Mouse (Mus musculus) adrenal gland, postnatal 14 days (tissue): ENCODE results near the gene Zbtb32. TPM values are rescaled to one million over a fixed set of nuclear protein-coding genes. Genes with fewer than 3 reads are reported as not detected.

Experiments
- DNase-seq: peaks from one replicate; pipeline ENCODE4 v3.0.0; 2021; ENCODE audit warnings: mixed read lengths
- total RNA-seq: library from RNA; stranded (reverse); gene quantifications from 2 replicates; pipeline ENCODE4 v1.2.3, GENCODE M21; 2021

The Zbtb32 gene
- total RNA-seq, 1 experiment from 2014 or later, result 0.85 TPM

DNA sequence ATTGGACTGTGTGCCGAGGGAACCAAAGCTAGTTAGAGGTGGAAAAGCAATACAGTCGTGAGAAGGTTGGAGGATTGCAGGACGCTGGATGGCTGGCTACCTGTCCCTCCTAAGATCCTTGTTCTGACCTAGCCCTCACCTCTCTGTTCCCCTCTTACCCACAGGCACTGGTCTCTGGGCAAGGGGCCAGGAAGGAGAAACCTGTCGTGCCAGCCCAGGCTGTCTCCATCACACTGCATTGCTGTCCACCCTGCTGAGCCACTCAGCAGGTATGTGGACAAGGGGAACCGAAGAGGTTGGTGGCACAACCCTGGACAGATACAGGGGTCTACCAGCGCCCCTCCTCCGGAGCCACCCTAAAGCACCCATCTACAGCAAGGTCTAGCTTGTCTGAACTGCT lies 1.9 kb upstream of the Zbtb32 start:
- DNase-seq, result no peak

DNA sequence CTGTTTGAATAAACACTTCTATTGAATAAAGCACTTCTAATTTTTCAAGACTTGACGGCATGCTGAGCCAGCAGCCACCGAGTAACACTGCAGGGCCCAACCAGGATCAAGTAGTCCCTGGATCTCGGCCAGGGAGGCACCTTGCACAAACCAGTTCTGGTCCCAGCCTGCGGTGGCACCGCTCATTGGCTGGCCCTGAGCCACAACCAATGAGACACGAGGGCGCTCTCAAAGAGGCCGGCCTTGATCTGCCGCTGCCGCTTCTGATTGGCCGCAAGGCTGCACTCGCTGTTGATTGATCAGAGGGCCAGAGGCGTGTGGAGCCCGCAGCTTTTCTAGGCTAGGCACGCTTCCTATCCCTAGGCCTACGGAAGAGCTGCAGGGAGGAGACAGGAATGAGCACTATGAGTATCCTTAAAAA lies 1.2 kb upstream of the Zbtb32 start:
- peak; percentile 96 for DNase-seq

DNA sequence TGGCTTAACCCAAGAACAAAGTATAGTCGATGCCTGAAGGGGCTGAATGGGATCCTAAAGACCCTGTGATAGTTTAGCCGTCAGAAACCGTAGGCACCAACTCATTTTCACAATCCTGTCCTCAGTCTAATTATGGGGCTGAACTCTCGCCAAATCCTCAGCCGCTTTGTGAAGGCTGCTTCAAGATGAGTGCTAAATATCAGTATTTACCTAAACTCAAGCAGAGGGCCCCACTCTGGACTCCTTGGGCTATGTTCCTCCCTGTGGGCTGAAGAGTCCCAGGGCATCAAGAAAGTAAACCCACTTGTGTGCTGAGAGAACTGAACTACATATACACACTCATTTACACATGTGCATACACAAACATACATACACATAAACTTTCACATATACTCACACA lies 1.9 kb downstream of the Zbtb32 start:
- no peak for DNase-seq

DNA sequence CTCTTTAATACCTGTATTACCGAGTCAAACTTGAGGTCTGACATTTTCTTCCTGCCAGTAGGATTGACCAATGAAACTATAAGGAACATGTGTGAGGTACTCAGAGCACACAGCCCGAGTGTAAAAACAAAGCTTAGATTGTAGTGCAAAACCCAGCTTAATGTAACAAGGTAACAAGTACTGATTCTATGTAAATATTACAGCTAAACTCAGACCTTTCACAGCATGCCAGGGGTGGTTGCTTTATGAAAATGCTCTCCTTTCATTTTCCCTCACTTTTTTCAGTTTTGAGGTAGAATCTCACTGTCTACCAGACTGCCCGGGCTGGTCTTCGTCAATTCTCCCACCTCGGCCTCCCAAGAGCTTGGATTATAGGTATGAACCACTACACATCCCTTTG lies 2.6 kb downstream of the Zbtb32 start:
- no peak for DNase-seq

DNA sequence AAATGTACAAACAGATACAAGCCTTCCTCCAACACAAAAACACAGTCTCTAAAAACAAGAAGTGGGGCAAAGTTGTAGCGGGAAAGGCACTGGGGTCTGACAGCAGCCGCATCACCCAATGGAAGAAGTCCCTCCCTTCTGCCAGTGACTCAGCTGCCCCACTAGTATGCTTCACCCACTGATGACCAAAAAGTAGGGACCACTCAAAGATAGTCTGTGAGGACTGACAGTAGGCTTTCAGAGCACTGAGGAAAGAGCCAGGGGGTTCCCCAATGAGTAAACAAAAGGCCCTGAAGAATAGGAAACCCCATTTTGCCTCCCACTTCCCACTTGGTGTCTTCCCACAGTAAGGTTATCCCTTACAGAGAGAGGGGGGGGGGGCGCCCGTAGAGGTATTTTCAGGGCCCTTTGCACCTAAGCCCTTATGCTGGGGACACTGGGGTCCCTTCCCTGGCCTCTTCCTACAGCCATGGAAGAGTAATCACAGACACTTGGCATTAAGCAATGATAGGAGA lies 4.1 kb downstream of the Zbtb32 start:
- DNase-seq, result no peak

DNA sequence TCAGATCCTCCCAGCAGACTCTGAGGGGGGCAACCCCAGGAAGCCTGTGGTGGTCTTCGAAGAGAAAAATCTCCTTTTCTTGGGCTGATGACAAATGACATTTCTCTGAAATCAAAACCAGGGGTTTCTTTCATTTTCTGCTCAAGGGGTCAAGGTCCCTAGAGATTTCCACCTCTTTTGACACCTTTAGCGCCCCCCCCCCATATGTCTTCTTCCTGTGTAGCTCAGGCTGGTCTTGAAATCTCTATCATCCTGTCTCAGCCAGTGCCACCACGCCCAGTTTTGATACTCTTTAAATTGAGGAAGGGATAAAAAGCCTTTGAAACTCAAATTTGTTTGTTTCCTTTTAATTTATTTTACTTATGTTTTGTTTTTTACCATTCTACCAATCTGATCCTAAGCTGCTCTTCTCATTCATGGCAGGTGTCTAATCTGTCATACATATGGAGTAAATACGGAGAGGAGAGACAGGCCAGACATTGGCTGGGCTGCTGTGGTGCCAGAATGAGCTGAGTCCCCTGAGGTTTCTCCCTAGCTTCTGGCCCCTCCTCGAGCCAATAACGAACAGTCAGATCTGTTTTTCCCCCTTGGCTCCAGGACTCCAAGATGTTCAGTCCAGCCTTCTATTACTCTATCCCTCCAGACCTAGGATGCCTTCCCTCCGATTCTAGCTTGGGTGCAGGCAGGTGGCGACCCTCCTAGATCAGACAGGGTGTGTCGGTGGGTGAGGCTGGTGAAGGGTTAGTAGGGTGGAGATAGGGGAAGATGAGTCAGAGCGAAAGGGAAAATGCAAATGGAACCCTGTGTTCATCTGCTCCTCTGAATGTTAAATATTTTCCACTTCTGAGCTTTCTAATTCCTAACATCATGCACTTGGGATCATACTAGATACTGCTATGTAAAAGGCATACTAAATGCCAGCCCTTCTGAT lies 4.9 kb downstream of the Zbtb32 start:
- DNase-seq, result no peak

DNA sequence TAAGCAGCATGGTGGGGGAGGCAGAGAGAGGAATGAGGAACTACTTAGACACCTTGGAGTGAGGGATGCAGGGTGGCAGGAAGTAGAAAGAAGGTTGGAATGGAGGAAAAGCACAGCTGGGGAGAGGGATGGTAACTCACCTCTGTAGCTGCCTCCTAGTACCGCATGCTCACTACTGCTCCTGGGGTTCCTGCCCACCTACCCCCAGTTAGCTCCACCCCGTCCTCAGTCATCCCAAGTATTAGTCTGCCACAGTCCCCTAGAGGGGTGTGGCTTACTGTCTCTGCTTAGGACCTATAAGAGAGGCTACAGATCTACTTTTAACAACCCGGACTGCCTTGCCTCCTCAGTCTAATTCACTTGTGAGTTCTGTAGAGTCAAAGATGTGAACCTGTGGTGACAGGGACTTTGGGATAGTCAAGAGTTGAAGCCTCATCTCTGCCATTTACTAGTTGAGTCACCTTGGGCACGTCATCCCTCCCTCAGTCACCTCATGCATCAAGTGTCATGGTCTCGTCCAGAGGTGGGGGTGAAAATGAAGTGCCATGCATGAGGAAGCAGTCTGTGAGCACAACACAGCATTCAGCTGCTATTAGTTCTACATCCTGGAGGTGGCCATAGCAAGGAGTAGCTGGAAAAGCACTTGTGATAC lies 5.8 kb downstream of the Zbtb32 start:
- DNase-seq, result no peak

DNA sequence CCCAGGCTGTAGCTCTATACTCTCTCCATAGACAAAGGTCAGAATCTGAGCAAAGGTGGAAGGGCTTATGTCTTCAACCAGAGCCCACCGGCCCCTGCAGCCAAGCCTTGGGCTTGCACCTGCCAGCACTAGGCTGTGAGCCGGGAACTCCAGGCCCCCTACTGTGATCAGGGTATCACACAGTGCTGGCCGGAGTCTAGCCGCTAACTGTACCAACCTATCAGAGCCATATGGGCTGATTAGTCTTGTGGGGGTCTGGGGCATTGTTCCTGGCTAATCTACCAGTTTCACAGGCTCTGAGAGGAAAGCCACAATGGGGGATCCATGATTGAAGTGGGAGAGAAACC lies 7.1 kb downstream of the Zbtb32 start:
- DNase-seq, result no peak

DNA sequence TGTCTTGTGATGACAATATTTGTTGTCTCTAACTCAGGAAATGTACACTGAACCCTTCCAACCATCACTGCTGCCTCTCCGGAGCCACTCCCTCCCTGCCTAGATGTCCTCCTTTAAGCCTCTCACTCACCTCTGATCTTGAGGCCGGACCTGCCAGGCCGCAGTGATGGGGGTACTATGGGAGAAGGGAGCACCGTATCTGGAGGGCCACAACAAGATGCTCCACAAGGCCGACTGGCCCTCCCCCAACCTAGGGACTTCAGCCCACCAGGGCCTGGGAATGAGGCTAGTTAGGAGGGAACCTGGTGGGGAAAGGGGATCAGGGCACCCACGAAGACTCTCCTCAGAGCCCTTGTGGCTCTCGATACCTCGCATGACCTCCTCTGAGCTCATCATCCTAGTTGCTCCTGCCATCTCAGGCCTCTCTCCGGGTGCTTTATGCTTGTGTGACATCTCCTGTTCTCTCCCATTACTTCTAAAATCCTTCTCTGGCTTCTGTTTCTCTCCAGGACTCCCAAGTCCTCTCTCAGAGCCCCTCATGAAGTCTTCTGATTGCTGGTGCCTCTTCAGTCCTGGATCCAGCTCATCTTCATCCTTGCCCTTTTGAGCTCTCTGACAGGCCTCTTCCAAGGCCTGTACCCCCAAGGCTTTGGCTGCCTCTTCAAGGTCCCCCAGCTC lies 7.6 kb downstream of the Zbtb32 start:
- no peak for DNase-seq

DNA sequence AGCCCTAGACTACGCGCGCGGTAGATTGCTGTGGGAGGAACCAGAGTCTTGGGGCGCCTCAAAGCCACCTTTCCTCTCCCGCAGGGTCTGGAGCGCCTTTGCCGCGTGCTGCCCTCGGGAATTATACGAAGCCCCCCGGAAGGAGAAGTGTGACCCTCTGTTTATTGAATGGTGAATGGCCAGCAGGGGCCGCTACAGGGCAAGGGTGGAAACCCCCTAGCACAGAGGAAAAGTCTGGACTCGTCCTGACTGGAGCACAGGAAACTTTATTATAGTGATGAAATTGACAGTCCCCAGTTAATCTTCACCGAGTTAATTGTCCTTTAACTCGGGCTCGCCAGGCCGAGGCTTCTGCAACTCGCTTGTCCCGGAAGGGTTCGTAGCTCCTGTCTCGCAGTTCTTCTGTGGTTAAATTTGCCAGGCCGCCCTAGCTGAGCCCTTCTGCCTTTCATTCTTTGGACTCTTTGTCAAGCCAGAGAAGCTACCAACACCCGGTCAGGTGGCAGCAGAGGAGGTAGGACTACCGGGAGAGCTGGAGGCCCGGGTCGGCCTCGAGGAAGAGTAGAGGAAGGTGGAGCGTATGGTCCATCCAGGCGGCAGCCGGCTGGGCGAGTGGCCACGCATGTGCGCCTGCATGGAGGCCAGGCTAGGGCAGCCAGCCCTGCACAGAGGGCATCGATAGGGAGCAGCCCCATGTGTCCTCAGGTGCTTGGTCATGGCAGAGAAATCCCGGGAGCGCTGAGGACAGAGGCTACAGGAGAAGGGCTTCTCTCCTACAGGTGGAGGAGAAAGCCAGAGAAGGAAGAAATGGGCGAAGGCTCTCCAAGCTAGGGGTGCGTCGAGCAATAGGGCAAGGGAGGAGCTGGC lies 9.0 kb downstream of the Zbtb32 start:
- DNase-seq, result peak; percentile 90

DNA sequence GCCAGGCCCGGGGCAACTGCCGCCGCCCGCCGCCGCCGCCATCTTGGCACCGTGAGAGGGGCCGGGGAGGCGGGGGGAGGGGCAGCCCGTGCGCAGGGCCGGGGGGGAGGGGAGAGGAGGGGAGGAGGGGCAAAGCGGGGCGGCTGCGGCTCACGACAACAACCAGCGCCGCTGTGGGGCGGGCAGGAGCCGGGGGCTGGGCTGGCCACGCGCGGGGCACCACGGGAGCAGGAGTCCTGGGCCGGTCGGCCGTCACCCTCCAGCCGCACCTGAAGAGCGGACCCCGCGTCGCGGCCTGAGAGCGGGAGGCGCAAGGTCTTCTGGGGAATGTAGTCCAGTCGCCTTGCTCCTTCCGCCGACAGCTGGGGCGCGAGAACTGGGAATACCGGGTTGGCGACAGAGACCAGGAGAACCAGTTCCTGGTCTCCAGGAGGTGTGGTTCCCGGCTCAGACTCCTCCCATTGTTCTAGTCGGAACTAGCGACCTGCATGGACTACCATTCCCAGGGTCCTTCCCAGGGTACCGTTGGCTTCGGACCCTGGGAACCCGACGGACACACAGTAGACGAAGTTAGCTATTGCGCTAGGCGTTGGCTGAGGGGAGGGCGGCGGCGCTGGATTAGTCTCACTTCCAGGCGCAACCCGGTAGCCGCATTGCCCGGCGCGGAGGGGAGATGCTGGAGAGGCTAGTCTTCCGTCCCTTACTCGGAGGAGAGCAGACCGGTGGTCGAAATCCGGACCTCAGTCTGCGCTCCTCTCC lies 9.9 kb downstream of the Zbtb32 start, which contains the start of gene Kmt2b:
Kmt2b (minus strand) TSS at position 51 of the 759 bp plus-strand sequence.
- DNase-seq, result peak; percentile 98

DNA sequence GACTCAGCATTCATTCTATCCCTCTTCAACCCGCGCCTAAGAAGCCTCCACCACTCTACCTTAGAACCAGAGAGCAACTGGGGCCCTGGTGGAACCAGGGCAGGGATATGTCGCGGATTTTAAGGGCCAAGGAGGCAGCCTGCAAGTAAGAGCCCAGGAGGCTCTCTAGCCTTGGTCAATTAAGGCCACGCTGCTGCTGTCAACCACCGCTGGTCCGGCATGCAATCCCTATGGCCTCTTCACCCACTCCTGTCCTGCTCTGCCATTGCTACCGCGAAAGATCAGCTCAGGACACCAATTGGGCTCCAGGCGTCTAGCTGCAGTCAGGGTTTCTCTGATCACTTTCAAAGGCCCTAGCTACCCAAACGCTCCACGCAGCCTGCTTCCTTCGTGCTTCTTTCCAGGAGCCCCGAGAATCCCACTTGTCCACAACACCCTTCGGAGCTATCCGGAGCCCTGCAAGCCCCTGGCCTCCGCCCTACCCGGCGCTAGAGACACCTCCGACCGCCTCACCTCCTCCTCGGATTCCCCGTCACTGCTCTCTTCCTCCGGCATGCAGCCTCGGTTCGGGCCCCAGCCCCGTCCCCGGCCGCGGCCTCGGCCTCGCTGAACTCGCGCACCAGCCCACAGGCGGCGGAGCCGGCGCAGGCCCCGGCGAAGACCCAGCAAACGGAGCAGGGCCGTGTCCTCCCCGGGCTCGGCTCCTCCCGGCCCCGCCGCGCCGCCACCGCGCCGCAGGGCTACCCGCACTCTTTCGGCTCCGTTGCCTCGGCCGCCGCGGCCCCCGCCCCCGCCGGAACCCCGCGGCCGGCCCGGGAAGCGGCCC lies 10.7 kb downstream of the Zbtb32 start:
- peak; percentile 72 for DNase-seq

DNA sequence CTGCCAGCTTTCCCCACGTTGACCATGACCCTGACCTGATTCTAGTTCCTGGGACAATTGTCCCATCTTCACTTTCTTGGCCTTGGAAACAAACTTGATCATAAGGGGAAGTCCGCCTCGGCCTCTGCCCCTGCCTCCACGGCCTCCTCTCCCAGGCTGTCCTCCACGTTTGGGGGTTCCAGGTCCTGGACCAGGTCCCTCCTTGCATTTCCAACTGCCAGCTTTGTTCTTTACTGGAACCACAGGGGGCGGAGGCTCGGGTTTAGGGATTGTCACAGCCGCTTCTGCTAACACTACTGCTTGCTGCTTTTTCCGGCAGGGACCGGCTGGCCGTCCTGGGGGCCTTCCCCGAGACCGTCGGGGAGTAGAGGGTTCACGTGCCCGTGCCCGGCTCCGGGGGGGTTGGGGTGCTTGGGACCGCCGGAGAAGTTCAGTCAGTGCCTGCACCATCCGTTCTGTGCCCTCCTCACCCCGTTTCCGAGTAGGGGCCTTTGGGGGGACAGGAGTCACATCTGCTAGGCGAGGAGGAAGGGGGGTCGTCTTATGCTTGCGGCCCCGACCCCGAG lies 12.2 kb downstream of the Zbtb32 start:
- DNase-seq, result no peak

DNA sequence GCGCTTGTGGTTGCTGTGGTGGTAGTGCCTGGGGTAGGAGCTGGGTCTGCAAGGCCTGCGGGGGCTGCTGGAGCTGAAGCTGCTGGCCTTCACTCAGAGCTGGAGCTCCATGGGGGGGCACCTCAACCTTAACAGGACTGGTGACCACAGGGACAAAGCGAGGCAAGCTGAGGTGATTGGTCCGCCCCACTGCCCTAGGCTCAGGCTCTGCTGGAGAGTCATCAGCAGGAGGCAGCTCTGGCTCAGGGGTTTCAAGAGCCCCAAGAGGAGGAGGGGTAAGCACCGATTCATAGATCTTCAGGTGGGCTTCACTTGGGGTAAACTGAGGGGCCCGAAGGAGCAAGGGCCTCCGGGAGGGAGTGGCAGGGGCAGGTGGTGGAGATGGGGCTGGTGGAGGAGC lies 13.5 kb downstream of the Zbtb32 start:
- no peak for DNase-seq

DNA sequence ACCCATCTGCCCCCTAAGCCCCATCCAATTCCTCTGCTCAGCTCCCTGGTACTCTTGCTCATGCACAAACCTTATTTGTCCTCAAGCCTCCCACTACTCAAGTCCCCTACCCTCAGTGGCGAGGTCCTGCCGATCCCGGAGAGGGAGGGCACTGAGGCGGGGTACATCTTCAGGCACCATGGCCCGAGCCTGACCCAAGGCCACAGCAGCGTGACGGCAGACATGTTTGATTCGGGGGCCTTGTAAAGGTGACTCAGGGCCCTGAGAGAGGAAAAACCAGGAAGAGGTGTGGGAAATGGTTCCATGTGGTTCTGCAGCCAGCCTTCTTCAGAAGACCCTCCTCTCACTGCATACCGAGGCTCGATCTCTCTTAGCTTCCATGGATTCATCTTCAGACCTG lies 14.4 kb downstream of the Zbtb32 start:
- DNase-seq, result peak; percentile 64

DNA sequence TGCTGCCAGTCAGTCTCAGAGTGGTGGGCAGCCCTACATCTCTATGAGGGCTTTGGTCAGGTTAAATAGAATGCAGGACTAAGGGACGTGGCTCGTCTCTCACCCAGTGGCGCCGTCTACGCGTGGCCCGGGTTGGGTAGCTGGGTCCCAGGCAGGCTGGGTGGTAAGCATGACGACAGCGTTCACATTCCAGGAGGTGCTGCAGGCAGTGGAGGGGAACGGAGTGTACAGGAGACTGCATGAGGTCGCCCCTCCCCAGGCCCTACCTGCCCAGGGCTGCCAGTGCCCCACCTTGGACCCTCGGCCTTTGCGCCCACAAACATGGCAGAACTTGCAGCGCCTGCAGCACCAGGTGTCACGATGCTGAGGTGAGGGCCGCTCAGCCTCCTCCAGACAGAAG lies 17.2 kb downstream of the Zbtb32 start:
- DNase-seq, result no peak

DNA sequence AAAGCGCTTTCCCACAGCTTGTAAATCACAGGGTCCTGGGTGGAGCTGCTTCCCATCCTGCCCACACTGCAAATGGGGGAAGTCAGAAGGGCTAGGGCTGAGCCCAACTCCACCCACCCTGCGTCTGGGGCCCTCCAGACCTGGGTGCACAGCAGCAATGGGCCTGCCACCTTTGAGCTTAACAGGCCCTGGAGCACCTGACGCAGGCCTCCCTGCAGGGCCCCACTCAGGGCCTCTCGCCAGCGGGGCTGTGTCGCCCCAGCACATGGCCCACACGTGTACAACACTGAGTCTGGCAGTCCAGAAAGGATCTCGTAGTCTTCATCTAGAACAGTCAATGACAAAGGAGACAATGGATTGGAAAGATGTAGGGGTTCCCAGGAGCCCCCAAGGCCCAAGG lies 18.8 kb downstream of the Zbtb32 start:
- no peak for DNase-seq

DNA sequence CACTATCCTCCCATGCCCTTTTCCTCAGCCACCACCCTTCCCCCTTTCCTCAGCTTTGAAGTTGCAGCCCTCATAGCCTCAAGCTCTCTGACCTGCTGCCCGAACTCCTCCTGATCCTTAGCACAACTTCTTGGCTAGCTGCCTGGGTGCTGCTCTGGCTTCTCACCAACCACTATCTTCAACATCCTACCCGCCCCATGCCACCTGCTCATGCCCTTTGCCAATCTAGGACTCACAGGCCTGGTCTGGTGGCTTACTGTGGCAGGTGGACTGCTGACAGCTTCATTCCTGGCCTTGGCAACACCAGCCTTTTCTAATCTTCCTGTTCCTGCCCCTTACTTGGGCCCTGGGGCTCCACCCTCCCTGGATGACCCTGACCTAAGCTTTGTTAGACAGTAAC lies 25.7 kb downstream of the Zbtb32 start:
- DNase-seq, result peak; percentile 77

DNA sequence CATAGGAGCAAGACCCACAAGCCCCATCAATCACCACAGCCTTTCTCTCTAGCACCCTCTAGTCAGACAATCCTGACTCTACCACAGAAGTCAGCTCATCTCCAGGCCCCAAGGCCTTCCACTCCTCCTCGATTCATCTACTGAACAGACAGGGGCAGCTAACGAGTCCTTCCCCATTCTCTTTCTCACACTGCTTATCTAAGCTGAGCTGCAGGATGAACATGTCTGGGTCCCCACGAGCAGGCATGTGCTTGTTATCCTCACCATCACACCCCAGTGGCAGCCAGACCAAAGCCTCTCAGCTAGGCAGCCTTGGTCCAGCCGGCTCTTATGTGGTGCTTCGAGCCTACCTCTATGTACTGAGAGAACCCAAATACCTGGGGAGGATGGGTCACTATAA lies 26.3 kb downstream of the Zbtb32 start:
- DNase-seq, result peak; percentile 8

DNA sequence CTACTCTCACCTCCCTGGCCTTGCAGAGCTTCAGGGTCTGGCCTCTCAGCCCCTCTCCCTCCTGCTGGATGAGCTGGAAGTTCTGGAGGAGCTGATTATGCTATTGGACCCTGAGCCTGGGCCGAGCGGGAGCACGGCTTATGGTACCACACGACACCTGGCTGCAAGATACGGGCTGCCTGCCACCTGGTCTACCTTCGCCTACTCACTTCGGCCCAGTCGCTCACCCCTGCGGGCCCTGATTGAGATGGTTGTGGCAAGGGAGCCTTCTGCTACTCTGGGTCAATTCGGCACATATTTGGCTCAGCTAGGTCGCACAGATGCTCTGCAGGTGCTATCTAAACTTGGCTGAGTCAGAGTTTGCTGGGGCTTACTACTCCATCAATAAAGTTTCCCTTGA lies 31.2 kb downstream of the Zbtb32 start:
- peak; percentile 16 for DNase-seq
